Mouse (Mus musculus) limb, embryonic 14.5 days (tissue): ENCODE measurements around the gene Slc22a14. TPM values are rescaled to one million over a fixed set of nuclear protein-coding genes. Genes with fewer than 3 reads are reported as not detected.
A peak's percentile ranks its signal among the peaks of the same experiment; 100 is the strongest.

Experiments
- ATAC-seq: fragments of 200-750 bp; cut with Nextera tagmentation; 2 replicates; pipeline ENCODE4 v1.8.0; 2017; ENCODE audit warnings: low read depth, moderate number of reproducible peaks, moderate TSS enrichment; ENCODE audit not compliant: low FRiP score
- DNase-seq: peaks from one replicate; pipeline ENCODE4 v3.0.0-alpha.2; 2015; ENCODE audit warnings: low spot score
- H3K27ac ChIP-seq: fragments of 300-500 bp; sonication (generic); replicated peaks from 2 replicates; pipeline ENCODE4 v1.5.1; 2014; ENCODE audit warnings: low read depth, mild to moderate bottlenecking, low read length, moderate library complexity, mixed read lengths
- H3K27me3 ChIP-seq: fragments of 300-500 bp; sonication (generic); 2 replicates; pipeline ENCODE4 v1.6.1; 2014; ENCODE audit warnings: low read length, mixed read lengths; ENCODE audit not compliant: control insufficient read depth, insufficient read depth
- H3K36me3 ChIP-seq: fragments of 300-500 bp; sonication (generic); 2 replicates; pipeline ENCODE4 v1.6.1; 2014; ENCODE audit warnings: mild to moderate bottlenecking, low read length, moderate library complexity, mixed read lengths; ENCODE audit not compliant: control insufficient read depth, insufficient read depth
- H3K4me1 ChIP-seq: fragments of 300-500 bp; sonication (generic); 2 replicates; pipeline ENCODE4 v1.6.1; 2014; ENCODE audit warnings: antibody characterized with exemption, low read length, mixed read lengths; ENCODE audit not compliant: control insufficient read depth, insufficient read depth
- H3K4me2 ChIP-seq: fragments of 300-500 bp; sonication (generic); replicated peaks from 2 replicates; pipeline ENCODE4 v1.6.1; 2014; ENCODE audit warnings: low read depth, mild to moderate bottlenecking, low read length, moderate library complexity; ENCODE audit not compliant: severe bottlenecking
- H3K4me3 ChIP-seq: fragments of 300-500 bp; sonication (generic); replicated peaks from 2 replicates; pipeline ENCODE4 v1.5.1; 2014; ENCODE audit warnings: low read length
- H3K9ac ChIP-seq: fragments of 300-500 bp; sonication (generic); 2 replicates; pipeline ENCODE4 v1.6.1; 2014; ENCODE audit warnings: mild to moderate bottlenecking, low read depth, low read length, moderate library complexity; ENCODE audit not compliant: severe bottlenecking
- H3K9me3 ChIP-seq: fragments of 300-500 bp; sonication (generic); 2 replicates; pipeline ENCODE4 v1.6.1; 2016; ENCODE audit warnings: low read length; ENCODE audit not compliant: control insufficient read depth
- POLR2A ChIP-seq: fragments of 200-500 bp; IDR thresholded peaks from 2 replicates; pipeline ENCODE4 v1.8.0; 2012; ENCODE audit warnings: inconsistent platforms, mild to moderate bottlenecking, moderate library complexity, borderline replicate concordance; ENCODE audit not compliant: insufficient read depth, insufficient read length; ENCODE audit errors: extremely low read depth
- WGBS: fragments of 180-500 bp; shearing (Covaris S2); extraction: QIAGEN DNeasy Blood & Tissue Kit; methylation state at CpG from one replicate; pipeline ENCODE4 v1.1.7; 2014; 5-methylcytosine and 5-hydroxymethylcytosine counted together
- polyA plus RNA-seq, 2 experiments: library from polyadenylated mRNA; depleted of rRNA in 1 of 2; stranded (reverse) in 1 of 2; unstranded in 1 of 2; fragments of >200 nt; fragmentation: Nextera tagmentation in 1 of 2; extraction: Ambion mirVana in 1 of 2; gene quantifications; 2 replicates each; pipeline versions ENCODE4 v1.2.1 to v1.2.3; 2012 to 2014

Gene Slc22a14
- polyA plus RNA-seq, 2 experiments, result 0.17 to 0.19 TPM

- H3K4me1 ChIP-seq, result peaks cover 4% of the 10 kb centered on the region
- peak; percentile 86 for DNase-seq
- peaks cover 3% of the 10 kb centered on the region for H3K36me3 ChIP-seq
- no peaks in the 10 kb centered on the region for H3K9me3 ChIP-seq
- H3K9ac ChIP-seq, result peak within 1 kb of the TSS; percentile 73
- ATAC-seq, result peak; percentile 87
- peak within 1 kb of the TSS; percentile 81 for H3K4me2 ChIP-seq
- TF ChIP-seq POLR2A, result no peak
- WGBS, result 2% methylated on average over 65 of the region's 65 CpGs
- H3K27ac ChIP-seq, result no peak within 1 kb of the TSS
- H3K27me3 ChIP-seq, result no peaks in the 10 kb centered on the region
- peak within 1 kb of the TSS; percentile 65 for H3K4me3 ChIP-seq
Measured at GRCm38 (mm10) chr9:119357331-119358057, 7.9 kb downstream of the Slc22a14 start, which contains the start of gene Xylb. Gene Xylb, plus strand, starts transcription at chr9:119357381.

- WGBS, result 80% methylated on average over 6 of the region's 6 CpGs
- no peak overlapping the region for H3K4me3 ChIP-seq
- H3K9ac ChIP-seq, result no peak overlapping the region
- no peak overlapping the region for H3K27ac ChIP-seq
- ATAC-seq, result no peak
- no peaks in the 10 kb centered on the region for H3K9me3 ChIP-seq
- peaks cover 4% of the 10 kb centered on the region for H3K4me1 ChIP-seq
- no peak for TF ChIP-seq POLR2A
- no peak for DNase-seq
- H3K4me2 ChIP-seq, result no peak overlapping the region
- H3K36me3 ChIP-seq, result peaks cover 9% of the 10 kb centered on the region
- no peaks in the 10 kb centered on the region for H3K27me3 ChIP-seq
Measured at GRCm38 (mm10) chr9:119355943-119356342, 9.4 kb downstream of the Slc22a14 start.

DNA sequence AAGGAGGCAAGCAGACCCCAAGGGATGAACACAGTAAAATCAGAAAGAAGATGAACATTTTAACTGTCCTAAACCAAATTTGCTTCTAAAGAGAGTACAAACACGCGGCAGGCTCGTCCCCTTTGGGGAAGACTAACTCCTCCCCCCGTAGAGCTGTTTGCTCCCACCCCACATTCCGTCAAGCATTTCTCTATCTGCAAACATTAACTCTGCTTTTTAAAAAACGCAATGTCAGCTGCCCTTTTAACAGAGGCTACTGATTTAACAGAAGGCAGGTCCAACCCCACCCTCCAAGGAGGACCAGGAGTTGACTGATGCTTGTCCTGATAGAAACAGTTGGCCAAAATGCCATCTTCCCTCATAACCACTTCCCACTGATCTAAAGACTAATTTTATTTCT lies 11.4 kb downstream of the Slc22a14 start:
- Histone ChIP-seq H3K27ac (no peak overlapping the region), H3K4me2 (no peak overlapping the region), H3K4me3 (no peak overlapping the region), H3K36me3 (peaks cover 19% of the 10 kb centered on the region), H3K9me3 (no peaks in the 10 kb centered on the region), H3K27me3 (no peaks in the 10 kb centered on the region), H3K4me1 (peaks cover 4% of the 10 kb centered on the region), H3K9ac (no peak overlapping the region)
- no peak for TF ChIP-seq POLR2A
- 79% methylated on average over 6 of the region's 6 CpGs for WGBS
- no peak for DNase-seq
- no peak for ATAC-seq

GRCm38 (mm10) chr9:119352060-119352459 lies 13.3 kb downstream of the Slc22a14 start:
- no peak overlapping the region for H3K27ac ChIP-seq
- TF ChIP-seq POLR2A, result no peak
- no peaks in the 10 kb centered on the region for H3K4me1 ChIP-seq
- no peak overlapping the region for H3K4me2 ChIP-seq
- DNase-seq (peak; percentile 53), ATAC-seq (peak; percentile 69; the same call in 1 of the 2 replicates)
- no peaks in the 10 kb centered on the region for H3K9me3 ChIP-seq
- H3K9ac ChIP-seq, result no peak overlapping the region
- 33% methylated on average over 4 of the region's 4 CpGs for WGBS
- no peak overlapping the region for H3K4me3 ChIP-seq
- peaks cover 35% of the 10 kb centered on the region for H3K36me3 ChIP-seq
- no peaks in the 10 kb centered on the region for H3K27me3 ChIP-seq

DNA sequence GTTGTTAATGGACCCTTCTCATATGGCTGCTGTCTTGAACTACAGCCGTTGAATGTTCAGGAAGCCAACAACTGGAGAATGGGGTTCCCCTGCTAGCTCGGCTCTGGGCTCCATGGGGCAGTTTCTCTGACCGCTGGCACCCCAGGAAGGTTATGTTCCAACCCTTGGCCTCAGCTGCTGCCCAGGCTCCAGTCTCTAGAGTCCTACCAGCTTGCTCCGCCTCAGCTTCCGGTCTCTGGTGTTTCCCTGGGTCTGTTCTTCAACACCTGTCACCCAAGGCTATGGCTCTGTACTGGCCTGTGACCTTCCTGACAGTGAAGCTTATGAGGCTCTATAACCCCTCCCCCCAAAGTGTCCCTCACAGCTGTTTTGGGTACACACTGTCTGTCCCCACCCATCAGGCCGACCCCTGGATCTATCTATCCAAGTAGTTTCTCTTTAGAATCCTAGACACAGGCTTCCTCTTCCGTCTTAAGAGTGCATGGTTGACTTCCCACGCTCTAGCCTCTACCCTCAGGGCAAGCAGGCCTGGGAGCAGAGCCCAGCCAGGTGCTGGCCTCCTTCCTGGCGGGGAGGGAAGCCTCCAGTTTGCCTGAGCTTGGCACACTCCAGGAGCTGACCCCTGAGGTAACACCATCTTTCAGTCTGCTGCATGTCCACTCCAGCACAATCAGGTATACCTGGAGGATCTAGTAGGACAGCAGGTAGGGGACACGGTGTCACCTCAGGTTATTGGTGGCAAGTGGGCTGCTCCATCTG lies 14.2 kb downstream of the Slc22a14 start:
- no peak overlapping the region for H3K4me3 ChIP-seq
- no peak for DNase-seq
- no peak for TF ChIP-seq POLR2A
- ATAC-seq, result no peak
- no peak overlapping the region for H3K9ac ChIP-seq
- H3K27me3 ChIP-seq, result no peaks in the 10 kb centered on the region
- no peak overlapping the region for H3K27ac ChIP-seq
- H3K4me1 ChIP-seq, result no peaks in the 10 kb centered on the region
- H3K36me3 ChIP-seq, result peaks cover 42% of the 10 kb centered on the region
- no peaks in the 10 kb centered on the region for H3K9me3 ChIP-seq
- WGBS, result 88% methylated on average over 10 of the region's 10 CpGs
- H3K4me2 ChIP-seq, result no peak overlapping the region
